Mouse (Mus musculus) myocyte (in vitro differentiated cells): ENCODE data around the gene Frmpd3. TPM values are rescaled to one million over a fixed set of nuclear protein-coding genes. Genes with fewer than 3 reads are reported as not detected.

ENCODE experiments used
- H3K27me3 ChIP-seq: one replicate; pipeline ENCODE4 v1.6.1; 2011; ENCODE audit not compliant: control insufficient read depth, insufficient read depth, insufficient read length
- H3K36me3 ChIP-seq: one replicate; pipeline ENCODE4 v1.6.1; 2011; ENCODE audit not compliant: control insufficient read depth, insufficient read depth
- H3K4me2 ChIP-seq: one replicate; pipeline ENCODE4 v1.6.1; 2011; ENCODE audit warnings: low read depth, control low read depth
- H3K4me3 ChIP-seq: one replicate; pipeline ENCODE4 v1.5.1; 2011; ENCODE audit warnings: mild to moderate bottlenecking, control low read depth, moderate library complexity
- H3K79me2 ChIP-seq: one replicate; pipeline ENCODE4 v1.6.1; 2011; ENCODE audit not compliant: control insufficient read depth, insufficient read depth
- H3ac ChIP-seq: one replicate; pipeline ENCODE4 v1.6.1; 2011; ENCODE audit not compliant: control insufficient read depth, insufficient read length
- CEBPB ChIP-seq: IDR thresholded peaks from 2 replicates; pipeline ENCODE4 v1.6.1; 2011; ENCODE audit warnings: mild to moderate bottlenecking, moderate library complexity; ENCODE audit not compliant: poor library complexity, insufficient read depth, severe bottlenecking
- E2F4 ChIP-seq: IDR thresholded peaks from one replicate; pipeline ENCODE4 v1.6.1; 2011; ENCODE audit warnings: mild to moderate bottlenecking, control low read depth, moderate library complexity; ENCODE audit not compliant: insufficient read depth
- MAX ChIP-seq: IDR thresholded peaks from one replicate; pipeline ENCODE4 v1.6.1; 2011; ENCODE audit warnings: low read depth, mild to moderate bottlenecking, control low read depth
- MYOD1 ChIP-seq, 3 experiments: IDR thresholded peaks; one replicate each; pipeline ENCODE4 v1.6.1; 2011; ENCODE audit warnings: control low read depth in 2 of 3, low read depth in 2 of 3, mild to moderate bottlenecking in 2 of 3, moderate library complexity in 1 of 3; ENCODE audit not compliant: insufficient read length in 2 of 3, control insufficient read depth in 1 of 3
- MYOG ChIP-seq, 3 experiments: IDR thresholded peaks; one replicate each; pipeline ENCODE4 v1.6.1; 2011; ENCODE audit warnings: control low read depth in 2 of 3, low read depth in 2 of 3, mild to moderate bottlenecking in 2 of 3; ENCODE audit not compliant: insufficient read length in 2 of 3, control insufficient read depth in 1 of 3, insufficient read depth in 1 of 3
- POLR2A ChIP-seq: IDR thresholded peaks from one replicate; pipeline ENCODE4 v1.6.1; 2011; ENCODE audit warnings: low read depth, mild to moderate bottlenecking, control low read depth, moderate library complexity; ENCODE audit not compliant: insufficient read length
- POLR2AphosphoS2 ChIP-seq: IDR thresholded peaks from one replicate; pipeline ENCODE4 v1.6.1; 2011; ENCODE audit warnings: low read depth, control low read depth; ENCODE audit not compliant: insufficient read length
- REST ChIP-seq: IDR thresholded peaks from one replicate; pipeline ENCODE4 v1.6.1; 2011; ENCODE audit warnings: mild to moderate bottlenecking, control low read depth, moderate library complexity; ENCODE audit not compliant: insufficient read depth, insufficient read length
- SRF ChIP-seq: IDR thresholded peaks from one replicate; pipeline ENCODE4 v1.6.1; 2011; ENCODE audit warnings: low read depth; ENCODE audit not compliant: control insufficient read depth, insufficient read length
- TCF12 ChIP-seq: IDR thresholded peaks from one replicate; pipeline ENCODE4 v1.6.1; 2011; ENCODE audit warnings: mild to moderate bottlenecking, control low read depth; ENCODE audit not compliant: poor library complexity, insufficient read depth, severe bottlenecking
- TCF3 ChIP-seq: IDR thresholded peaks from one replicate; pipeline ENCODE4 v1.6.1; 2011; ENCODE audit warnings: low read depth, control low read depth; ENCODE audit not compliant: insufficient read length
- USF1 ChIP-seq: IDR thresholded peaks from one replicate; pipeline ENCODE4 v1.6.1; 2011; ENCODE audit warnings: low read depth, mild to moderate bottlenecking, control low read depth, moderate library complexity
- polyA plus RNA-seq: library from polyadenylated mRNA; unstranded; fragments of >200 nt; fragmentation: generic; extraction: Trizol; gene quantifications from one replicate; pipeline ENCODE4 v1.2.1, GENCODE M21; 2012; ENCODE audit warnings: missing spikeins

Gene Frmpd3
- polyA plus RNA-seq, 1 experiment: not detected

GRCm38 (mm10) chrX:140478231-140478630 is 136.2 kb downstream of the Frmpd3 start:
- H3K4me2 ChIP-seq: no peak overlapping the region
- no peak overlapping the region for H3K4me3 ChIP-seq
- H3K27me3 ChIP-seq: no peaks in the 10 kb centered on the region
- no peaks in the 10 kb centered on the region for H3K36me3 ChIP-seq
- no peaks in the 10 kb centered on the region for H3K79me2 ChIP-seq
- H3ac ChIP-seq: no peak overlapping the region
- no peak for TF ChIP-seq CEBPB
- TF ChIP-seq E2F4: no peak

- no peak for TF ChIP-seq MYOD1 (IDR thresholded peaks at IDR 0.05; ENCODE audit: control insufficient read depth in 1 of 3, insufficient read length in 2 of 3, low read depth in 2 of 3)
- TF ChIP-seq SRF: no peak
- no peak for TF ChIP-seq MAX
- no peak for TF ChIP-seq REST
- no peak for TF ChIP-seq POLR2AphosphoS2
- TF ChIP-seq TCF12: no peak
- no peak for TF ChIP-seq E2F4
- TF ChIP-seq USF1: no peak
- no peak for TF ChIP-seq CEBPB
- no peak for TF ChIP-seq POLR2A
- no peak for TF ChIP-seq MYOG (IDR thresholded peaks at IDR 0.05; ENCODE audit: control insufficient read depth in 1 of 3, insufficient read depth in 1 of 3, insufficient read length in 2 of 3, low read depth in 2 of 3)
- TF ChIP-seq TCF3: no peak
These were observed 137.1 kb downstream of the Frmpd3 start for GRCm38 (mm10) chrX:140479171-140479570.

More at GRCm38 (mm10) chrX:140479171-140479570, 137.1 kb downstream of the Frmpd3 start:
- Histone ChIP-seq H3K27me3 (no peaks in the 10 kb centered on the region), H3K36me3 (no peaks in the 10 kb centered on the region), H3K4me3 (no peak overlapping the region), H3K79me2 (no peaks in the 10 kb centered on the region), H3ac (no peak overlapping the region), H3K4me2 (no peak overlapping the region)

Other genes with a start within 250 kb of the Frmpd3 start
- gene Prps1, start 114.3 kb downstream of the Frmpd3 start, polyA plus RNA-seq: 26.9 TPM